Comparison of ENCODE assay signal across 8 mouse cellular contexts in genomic region chr3:108444029-108444428, GRCm38 (mm10). TPM values are rescaled to one million over a fixed set of nuclear protein-coding genes. Genes with fewer than 3 reads are reported as not detected.
A peak's percentile ranks its signal among the peaks of the same experiment; 100 is the strongest.
DNase-seq lines count a peak whose midpoint lies in the region; ATAC-seq and TF ChIP-seq lines count a peak whose summit lies in the region.

No protein-coding gene starts in this region.

- intact Hi-C loops in heart, postnatal 25 days (cut with DNase I), result no loop called here

- peak; percentile 96 for DNase-seq in heart, adult 11 months
- no peak for DNase-seq in heart, postnatal 25 days (ENCODE audit: low spot score)
- DNase-seq in T-cell, adult 2 months (ENCODE audit: low spot score), result peak; percentile 69
- peak; percentile 69 for DNase-seq in hindbrain, postnatal 0 days (ENCODE audit: low spot score)
- peak; percentile 47 for DNase-seq in liver, embryonic 11.5 days (ENCODE audit: low spot score)
- DNase-seq in naive thymus-derived CD4-positive, alpha-beta T cell, adult 2 months (ENCODE audit: low read depth), result peak; percentile 74
- DNase-seq in yolk sac, embryonic 10.5 days (ENCODE audit: low spot score), result peak; percentile 68

- peaks cover 44% of the 10 kb centered on the region for H3K36me3 ChIP-seq in erythroblast, embryonic 14.5 days (ENCODE audit: control insufficient read depth)
- H3K36me3 ChIP-seq in hindbrain, postnatal 0 days (ENCODE audit: insufficient read depth, low read length), result no peaks in the 10 kb centered on the region
- 0 out of 2 replicates have a peak, but pooled peaks cover 4% of the 10 kb centered on the region for H3K36me3 ChIP-seq in liver, embryonic 11.5 days (ENCODE audit: control insufficient read depth, insufficient read depth, low read length)

- 21% methylated on average over 8 of the region's 8 CpGs for WGBS in hindbrain, postnatal 0 days
- 14% methylated on average over 8 of the region's 8 CpGs for WGBS in liver, embryonic 11.5 days

- peaks cover 4% of the 10 kb centered on the region; the same call in 1 of the 2 replicates for H3K9me3 ChIP-seq in erythroblast, embryonic 14.5 days (ENCODE audit: control insufficient read depth, low read length)
- no peaks in the 10 kb centered on the region for H3K9me3 ChIP-seq in hindbrain, postnatal 0 days (ENCODE audit: low read length)
- H3K9me3 ChIP-seq in liver, embryonic 11.5 days (ENCODE audit: control insufficient read depth, low read length), result no peaks in the 10 kb centered on the region

- peak overlapping the region; percentile 88 for H3K4me2 ChIP-seq in hindbrain, postnatal 0 days (ENCODE audit: low read depth, low read length)
- H3K4me2 ChIP-seq in liver, embryonic 11.5 days, result peak overlapping the region; percentile 86

- peak overlapping the region; percentile 96 for H3K4me3 ChIP-seq in erythroblast, embryonic 14.5 days (replicated peaks)
- peak overlapping the region; percentile 81 for H3K4me3 ChIP-seq in hindbrain, postnatal 0 days (ENCODE audit: low read length)
- H3K4me3 ChIP-seq in liver, embryonic 11.5 days (ENCODE audit: low read depth, low read length), result peak overlapping the region; percentile 87

- H3K27me3 ChIP-seq in erythroblast, embryonic 14.5 days (ENCODE audit: control insufficient read depth), result peaks cover 3% of the 10 kb centered on the region; the same call in 1 of the 2 replicates
- no peaks in the 10 kb centered on the region for H3K27me3 ChIP-seq in hindbrain, postnatal 0 days (ENCODE audit: insufficient read depth, low read length)
- H3K27me3 ChIP-seq in liver, embryonic 11.5 days (replicated peaks; ENCODE audit: control insufficient read depth, insufficient read depth, low read length), result no peaks in the 10 kb centered on the region; the same call in 1 of the 2 replicates

- H3K27ac ChIP-seq in hindbrain, postnatal 0 days, result peak overlapping the region; percentile 91
- peak overlapping the region; percentile 78 for H3K27ac ChIP-seq in liver, embryonic 11.5 days (ENCODE audit: low read depth, low read length)

- no peak for TF ChIP-seq CTCF in hindbrain, postnatal 0 days (IDR thresholded peaks at IDR 0.05; ENCODE audit: low read depth)

- peaks cover 51% of the 10 kb centered on the region for H3K4me1 ChIP-seq in erythroblast, embryonic 14.5 days (ENCODE audit: control insufficient read depth)
- peaks cover 10% of the 10 kb centered on the region for H3K4me1 ChIP-seq in hindbrain, postnatal 0 days (ENCODE audit: insufficient read depth, low read length)
- H3K4me1 ChIP-seq in liver, embryonic 11.5 days (replicated peaks; ENCODE audit: control insufficient read depth, insufficient read depth, low read length), result peaks cover 16% of the 10 kb centered on the region

- ATAC-seq in hindbrain, postnatal 0 days, result peak; percentile 62
- peak; percentile 71 for ATAC-seq in liver, embryonic 11.5 days (replicated peaks; ENCODE audit: low FRiP score)

- peak overlapping the region; percentile 88 for H3K9ac ChIP-seq in hindbrain, postnatal 0 days (replicated peaks; ENCODE audit: low read length)
- H3K9ac ChIP-seq in liver, embryonic 11.5 days (ENCODE audit: low read depth, low read length), result peak overlapping the region; percentile 90

RNA-seq across cellular contexts. Expression of gene Sars, which starts 1.0 kb away (rescaled TPM):
- 10 to 100 TPM; 80.8 to 81.5 TPM for total RNA-seq in heart, postnatal 25 days (2021)
- 14.4 and 14.8 TPM in 2 replicates for polyA plus RNA-seq in erythroblast, embryonic 14.5 days (2012)
- 122 and 137 TPM in 2 replicates for total RNA-seq in hindbrain, postnatal 0 days (2014; rRNA removed)
- 214 and 223 TPM in 2 replicates for polyA plus RNA-seq in hindbrain, postnatal 0 days (2015; fragmentation: Nextera tagmentation; extraction: Ambion mirVana)
- 194 and 199 TPM in 2 replicates for polyA plus RNA-seq in liver, embryonic 11.5 days (2014; fragmentation: Nextera tagmentation; extraction: Ambion mirVana)

RNA-seq across cellular contexts. Expression of gene Celsr2, which starts 28.7 kb away (rescaled TPM):
- 1 to 10 TPM; 4.2 to 5.3 TPM for total RNA-seq in heart, postnatal 25 days (2021)
- polyA plus RNA-seq in erythroblast, embryonic 14.5 days (2012), result 0.15 and 0.33 TPM in 2 replicates
- 94.8 and 95.3 TPM in 2 replicates for total RNA-seq in hindbrain, postnatal 0 days (2014; rRNA removed)
- polyA plus RNA-seq in hindbrain, postnatal 0 days (2015; fragmentation: Nextera tagmentation; extraction: Ambion mirVana), result 28.1 and 30.6 TPM in 2 replicates
- 2.4 and 2.5 TPM in 2 replicates for polyA plus RNA-seq in liver, embryonic 11.5 days (2014; fragmentation: Nextera tagmentation; extraction: Ambion mirVana)

Comparison
In these comparisons a context has a peak if more than half of its experiments do, and no peak if none do; other contexts are left out.
1. RNA of gene Sars, which starts 1.0 kb away (polyA plus RNA-seq): 214 to 223 TPM in hindbrain, postnatal 0 days and 194 to 199 TPM in liver, embryonic 11.5 days; 14.4 to 14.8 TPM in erythroblast, embryonic 14.5 days; every median in the first group is over 10 times any median in the second.
2. Peak in every context shown above with its lines, with median percentiles within 50 percentile points of each other: H3K4me3 ChIP-seq.